14 mouse cellular contexts compared by ENCODE assay signal in genomic region chr10:39451918-39452624, GRCm38 (mm10).
A peak's percentile ranks its signal among the peaks of the same experiment; 100 is the strongest.
DNase-seq lines count a peak whose midpoint lies in the region; ATAC-seq and TF ChIP-seq lines count a peak whose summit lies in the region.
"Had no signal": no experiment of that assay in that cellular context is flagged by ENCODE, and none has a peak within 500 bp of the region (broad histone marks: within the 10 kb centered on the region; RNA-seq: fewer than 3 reads in every experiment).

No protein-coding gene starts in this region.

- no peak overlapping the region for H3K9ac ChIP-seq in heart, embryonic 13.5 days
- H3K9ac ChIP-seq in midbrain, embryonic 11.5 days (ENCODE audit: low read length) = no peak overlapping the region
- no peak overlapping the region for H3K9ac ChIP-seq in midbrain, postnatal 0 days (replicated peaks; ENCODE audit: low read length, poor library complexity, severe bottlenecking)
- no peak overlapping the region for H3K9ac ChIP-seq in hindbrain, embryonic 13.5 days
- H3K9ac ChIP-seq: embryonic facial prominence, embryonic 13.5 days; forebrain, embryonic 12.5 days had no signal

- H3K36me3 ChIP-seq in heart, embryonic 13.5 days = 0 out of 2 replicates have a peak, but pooled peaks cover 4% of the 10 kb centered on the region
- no peaks in the 10 kb centered on the region for H3K36me3 ChIP-seq in midbrain, embryonic 11.5 days (ENCODE audit: control insufficient read depth, insufficient read depth, low read length)
- H3K36me3 ChIP-seq in midbrain, postnatal 0 days (ENCODE audit: insufficient read depth, low read length) = peaks cover 4% of the 10 kb centered on the region; the same call in 1 of the 2 replicates
- 0 out of 2 replicates have a peak, but pooled peaks cover 3% of the 10 kb centered on the region for H3K36me3 ChIP-seq in hindbrain, embryonic 13.5 days
- H3K36me3 ChIP-seq: embryonic facial prominence, embryonic 13.5 days; forebrain, embryonic 12.5 days had no signal

- no peaks in the 10 kb centered on the region for H3K27me3 ChIP-seq in heart, embryonic 13.5 days (replicated peaks)
- no peaks in the 10 kb centered on the region for H3K27me3 ChIP-seq in midbrain, embryonic 11.5 days (ENCODE audit: control insufficient read depth, insufficient read depth, low read length)
- no peaks in the 10 kb centered on the region for H3K27me3 ChIP-seq in midbrain, postnatal 0 days (ENCODE audit: insufficient read depth, low read length)
- no peaks in the 10 kb centered on the region for H3K27me3 ChIP-seq in hindbrain, embryonic 13.5 days
- H3K27me3 ChIP-seq: embryonic facial prominence, embryonic 13.5 days; forebrain, embryonic 12.5 days; megakaryocyte, embryonic 14.5 days had no signal

- TF ChIP-seq CTCF in midbrain, postnatal 0 days (IDR thresholded peaks at IDR 0.05) = no peak

- peaks cover 50% of the 10 kb centered on the region for H3K4me1 ChIP-seq in heart, embryonic 13.5 days
- H3K4me1 ChIP-seq in midbrain, embryonic 11.5 days (ENCODE audit: control insufficient read depth, insufficient read depth, low read length) = peaks cover 2% of the 10 kb centered on the region; the same call in 1 of the 2 replicates
- H3K4me1 ChIP-seq in midbrain, postnatal 0 days (ENCODE audit: insufficient read depth, low read length) = 0 out of 2 replicates have a peak, but pooled peaks cover 2% of the 10 kb centered on the region
- peaks cover 81% of the 10 kb centered on the region for H3K4me1 ChIP-seq in hindbrain, embryonic 13.5 days (replicated peaks)

- no peaks in the 10 kb centered on the region for H3K9me3 ChIP-seq in heart, embryonic 13.5 days
- H3K9me3 ChIP-seq in midbrain, embryonic 11.5 days (ENCODE audit: control insufficient read depth, low read length) = no peaks in the 10 kb centered on the region
- no peaks in the 10 kb centered on the region for H3K9me3 ChIP-seq in midbrain, postnatal 0 days (ENCODE audit: low read length)
- H3K9me3 ChIP-seq in hindbrain, embryonic 13.5 days = no peaks in the 10 kb centered on the region
- H3K9me3 ChIP-seq: embryonic facial prominence, embryonic 13.5 days; forebrain, embryonic 12.5 days; G1E; megakaryocyte, embryonic 14.5 days had no signal

- H3K4me2 ChIP-seq in heart, embryonic 13.5 days = no peak overlapping the region
- H3K4me2 ChIP-seq in midbrain, embryonic 11.5 days = no peak overlapping the region
- H3K4me2 ChIP-seq in midbrain, postnatal 0 days (ENCODE audit: low read depth, low read length, poor library complexity, severe bottlenecking) = no peak overlapping the region
- H3K4me2 ChIP-seq in hindbrain, embryonic 13.5 days = no peak overlapping the region
- H3K4me2 ChIP-seq: embryonic facial prominence, embryonic 13.5 days; forebrain, embryonic 12.5 days had no signal

- H3K4me3 ChIP-seq in heart, embryonic 13.5 days = no peak overlapping the region
- no peak overlapping the region for H3K4me3 ChIP-seq in midbrain, embryonic 11.5 days (ENCODE audit: low read depth, low read length)
- H3K4me3 ChIP-seq in midbrain, postnatal 0 days (ENCODE audit: low read depth, low read length) = no peak overlapping the region
- H3K4me3 ChIP-seq in hindbrain, embryonic 13.5 days = no peak overlapping the region
- H3K4me3 ChIP-seq: embryonic facial prominence, embryonic 13.5 days; forebrain, embryonic 12.5 days had no signal

- no peak for DNase-seq in heart, adult 18-20 months
- DNase-seq in midbrain, embryonic 11.5 days (ENCODE audit: low spot score, missing footprints) = no peak
- DNase-seq in midbrain, postnatal 0 days (ENCODE audit: low spot score) = no peak
- DNase-seq in adipocyte (ENCODE audit: low spot score) = no peak
- DNase-seq in thymus, adult 18-20 months = no peak
- DNase-seq: adrenal gland, postnatal 14 days; cerebellum, postnatal 14 days; gastrocnemius, adult 2 months had no signal

- peak overlapping the region; percentile 84; the same call in 1 of the 2 replicates for H3K27ac ChIP-seq in heart, embryonic 13.5 days (replicated peaks)
- H3K27ac ChIP-seq in midbrain, embryonic 11.5 days (ENCODE audit: low read depth, low read length) = 0 out of 2 replicates have a peak overlapping the region, but pooled peaks have one; percentile 14
- H3K27ac ChIP-seq in midbrain, postnatal 0 days (ENCODE audit: low read depth, low read length) = no peak overlapping the region
- peak overlapping the region; percentile 71 for H3K27ac ChIP-seq in hindbrain, embryonic 13.5 days

- 78% methylated on average over 8 of the region's 8 CpGs for WGBS in heart, embryonic 13.5 days
- 87% methylated on average over 8 of the region's 8 CpGs for WGBS in midbrain, embryonic 11.5 days
- 58% methylated on average over 8 of the region's 8 CpGs for WGBS in midbrain, postnatal 0 days
- WGBS in hindbrain, embryonic 13.5 days = 45% methylated on average over 8 of the region's 8 CpGs

- no peak for ATAC-seq in heart, embryonic 13.5 days (ENCODE audit: extremely low read depth, insufficient number of reproducible peaks, low FRiP score, low TSS enrichment)
- no peak for ATAC-seq in midbrain, embryonic 11.5 days (ENCODE audit: low FRiP score)
- no peak for ATAC-seq in midbrain, postnatal 0 days (ENCODE audit: low FRiP score)
- ATAC-seq in hindbrain, embryonic 13.5 days (ENCODE audit: low FRiP score) = 0 out of 2 replicates have a peak, but pooled peaks have one; percentile 36
